Comparison of ENCODE assay signal across 8 mouse cellular contexts in the genomic region with DNA sequence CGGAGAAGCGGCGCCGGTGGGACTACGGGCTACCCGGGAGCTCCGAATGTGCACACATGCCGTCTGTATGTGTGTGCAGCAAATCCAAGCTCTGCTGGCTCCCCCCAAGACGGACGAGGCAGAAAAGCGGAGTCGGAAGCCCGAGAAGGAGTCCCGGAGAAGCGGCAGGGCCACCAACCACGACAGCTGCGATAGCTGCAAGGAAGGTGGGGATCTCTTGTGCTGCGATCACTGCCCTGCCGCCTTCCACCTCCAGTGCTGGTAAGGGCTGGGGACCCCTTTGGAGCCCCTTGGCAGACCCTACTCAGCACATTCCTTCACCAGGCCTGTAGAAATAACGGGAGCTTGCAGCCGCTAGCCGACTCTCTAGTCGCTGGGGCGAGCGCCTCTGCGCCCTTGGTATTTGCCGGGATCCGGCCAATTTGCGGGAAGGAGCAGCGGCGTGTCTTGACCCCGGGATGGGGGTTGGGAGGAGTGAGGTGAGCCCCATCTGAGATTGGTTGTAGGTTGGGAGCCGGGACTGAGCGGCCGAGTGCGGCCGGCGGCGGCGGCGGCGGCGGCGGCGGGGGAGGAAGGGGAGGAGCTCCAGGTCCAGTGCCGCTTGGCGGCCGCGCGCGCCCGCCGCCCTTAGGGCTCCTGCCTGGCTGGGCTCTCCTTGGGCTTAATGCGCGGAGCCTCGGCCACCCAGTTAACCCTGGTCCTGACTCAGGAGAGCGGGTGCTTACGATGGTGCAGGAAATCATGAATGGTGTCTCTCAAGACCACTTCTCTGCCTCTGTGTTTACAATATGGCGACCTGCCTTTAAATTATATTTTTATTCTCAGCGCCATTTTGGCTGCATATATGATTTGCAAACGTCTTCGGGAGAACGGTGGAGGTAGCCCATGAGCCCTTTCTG. TPM values are rescaled to one million over a fixed set of nuclear protein-coding genes. Genes with fewer than 3 reads are reported as not detected.
DNase-seq lines count a peak whose midpoint lies in the region; ATAC-seq and TF ChIP-seq lines count a peak whose summit lies in the region.

No protein-coding gene starts in this region.

- H3K4me1 ChIP-seq in embryonic facial prominence, embryonic 14.5 days (ENCODE audit: control insufficient read depth, insufficient read depth, low read length) = peaks cover 9% of the 10 kb centered on the region; the same call in 1 of the 2 replicates
- H3K4me1 ChIP-seq in heart, embryonic 13.5 days = peaks cover 20% of the 10 kb centered on the region
- H3K4me1 ChIP-seq in kidney, postnatal 0 days (replicated peaks; ENCODE audit: insufficient read depth, low read length) = no peaks in the 10 kb centered on the region
- H3K4me1 ChIP-seq in liver, embryonic 13.5 days (replicated peaks) = peaks cover 47% of the 10 kb centered on the region
- H3K4me1 ChIP-seq in neural tube, embryonic 13.5 days (replicated peaks) = peaks cover 33% of the 10 kb centered on the region
- peaks cover 9% of the 10 kb centered on the region for H3K4me1 ChIP-seq in testis, adult 2 months (ENCODE audit: control insufficient read depth, insufficient read depth, low read length)

- no peaks in the 10 kb centered on the region for H3K27me3 ChIP-seq in embryonic facial prominence, embryonic 14.5 days (replicated peaks; ENCODE audit: control insufficient read depth, insufficient read depth, low read length)
- peaks cover 2% of the 10 kb centered on the region; the same call in 1 of the 2 replicates for H3K27me3 ChIP-seq in heart, embryonic 13.5 days (replicated peaks)
- no peaks in the 10 kb centered on the region for H3K27me3 ChIP-seq in kidney, postnatal 0 days (ENCODE audit: insufficient read depth, low read length)
- no peaks in the 10 kb centered on the region for H3K27me3 ChIP-seq in liver, embryonic 13.5 days
- H3K27me3 ChIP-seq in neural tube, embryonic 13.5 days = no peaks in the 10 kb centered on the region
- H3K27me3 ChIP-seq in testis, adult 2 months (ENCODE audit: control insufficient read depth, insufficient read depth, low read length) = no peaks in the 10 kb centered on the region

- no peaks in the 10 kb centered on the region for H3K9me3 ChIP-seq in embryonic facial prominence, embryonic 14.5 days (ENCODE audit: control insufficient read depth, low read length)
- no peaks in the 10 kb centered on the region for H3K9me3 ChIP-seq in heart, embryonic 13.5 days
- no peaks in the 10 kb centered on the region for H3K9me3 ChIP-seq in kidney, postnatal 0 days (replicated peaks; ENCODE audit: low read length)
- no peaks in the 10 kb centered on the region for H3K9me3 ChIP-seq in liver, embryonic 13.5 days (replicated peaks)
- H3K9me3 ChIP-seq in neural tube, embryonic 13.5 days = no peaks in the 10 kb centered on the region

- ATAC-seq in embryonic facial prominence, embryonic 14.5 days (ENCODE audit: low read depth) = no peak
- ATAC-seq in heart, embryonic 13.5 days (ENCODE audit: extremely low read depth, insufficient number of reproducible peaks, low FRiP score, low TSS enrichment) = no peak
- ATAC-seq in kidney, postnatal 0 days (replicated peaks; ENCODE audit: low FRiP score, low read depth) = 0 out of 2 replicates have a peak, but pooled peaks have one; percentile 5
- ATAC-seq in liver, embryonic 13.5 days (ENCODE audit: low read depth) = 0 out of 2 replicates have a peak, but pooled peaks have one; percentile 7
- ATAC-seq in neural tube, embryonic 13.5 days (ENCODE audit: low read depth) = no peak

- H3K9ac ChIP-seq in embryonic facial prominence, embryonic 14.5 days (ENCODE audit: low read depth, low read length) = peak overlapping the region; percentile 89
- peak overlapping the region; percentile 99 for H3K9ac ChIP-seq in heart, embryonic 13.5 days
- peak overlapping the region; percentile 92 for H3K9ac ChIP-seq in kidney, postnatal 0 days (ENCODE audit: low read depth, low read length)
- H3K9ac ChIP-seq in liver, embryonic 13.5 days = peak overlapping the region; percentile 100
- peak overlapping the region; percentile 97 for H3K9ac ChIP-seq in neural tube, embryonic 13.5 days

- peak overlapping the region; percentile 67 for H3K4me2 ChIP-seq in embryonic facial prominence, embryonic 14.5 days (ENCODE audit: low read depth, low read length)
- H3K4me2 ChIP-seq in heart, embryonic 13.5 days = peak overlapping the region; percentile 87
- H3K4me2 ChIP-seq in kidney, postnatal 0 days (ENCODE audit: low read length) = peak overlapping the region; percentile 85
- H3K4me2 ChIP-seq in liver, embryonic 13.5 days = peak overlapping the region; percentile 90
- H3K4me2 ChIP-seq in neural tube, embryonic 13.5 days = peak overlapping the region; percentile 95

- under 1% methylated on average over 48 of the region's 63 CpGs for WGBS in embryonic facial prominence, embryonic 14.5 days
- 1% methylated on average over 53 of the region's 63 CpGs for WGBS in heart, embryonic 13.5 days
- WGBS in kidney, postnatal 0 days = under 1% methylated on average over 52 of the region's 63 CpGs
- under 1% methylated on average over 59 of the region's 63 CpGs for WGBS in liver, embryonic 13.5 days (ENCODE audit: insufficient replicate concordance)
- WGBS in neural tube, embryonic 13.5 days = under 1% methylated on average over 60 of the region's 63 CpGs

- TF ChIP-seq POLR2A in testis, adult 2 months (IDR thresholded peaks at IDR 0.05; ENCODE audit: control insufficient read depth, low read depth, low read length) = peak; percentile 39; the same call in 1 of the 2 replicates

- peak; percentile 67 for DNase-seq in 416B (ENCODE audit: low read depth)
- DNase-seq in adrenal gland, postnatal 25 days = peak; percentile 77
- peak; percentile 69 for DNase-seq in embryonic facial prominence, embryonic 14.5 days (ENCODE audit: low spot score)
- peak; percentile 82 for DNase-seq in kidney, postnatal 0 days (ENCODE audit: low spot score)
- peak; percentile 61 for DNase-seq in liver, embryonic 13.5 days

- TF ChIP-seq CTCF in kidney, postnatal 0 days (IDR thresholded peaks at IDR 0.05; ENCODE audit: low read depth) = no peak
- no peak for TF ChIP-seq CTCF in testis, adult 2 months (IDR thresholded peaks at IDR 0.05; ENCODE audit: control insufficient read depth, insufficient read depth, insufficient replicate concordance, low read depth, low read length)

- peak overlapping the region; percentile 89 for H3K27ac ChIP-seq in embryonic facial prominence, embryonic 14.5 days (replicated peaks; ENCODE audit: low read depth, low read length)
- peak overlapping the region; percentile 95 for H3K27ac ChIP-seq in heart, embryonic 13.5 days (replicated peaks)
- H3K27ac ChIP-seq in kidney, postnatal 0 days = peak overlapping the region; percentile 97
- H3K27ac ChIP-seq in liver, embryonic 13.5 days = peak overlapping the region; percentile 93
- peak overlapping the region; percentile 96 for H3K27ac ChIP-seq in neural tube, embryonic 13.5 days (replicated peaks)
- H3K27ac ChIP-seq in testis, adult 2 months (ENCODE audit: control insufficient read depth, insufficient read depth, low read depth, low read length) = peak overlapping the region; percentile 54

- peaks cover 34% of the 10 kb centered on the region for H3K36me3 ChIP-seq in embryonic facial prominence, embryonic 14.5 days (ENCODE audit: control insufficient read depth, insufficient read depth, low read length)
- peaks cover 35% of the 10 kb centered on the region for H3K36me3 ChIP-seq in heart, embryonic 13.5 days
- peaks cover 12% of the 10 kb centered on the region; the same call in 1 of the 2 replicates for H3K36me3 ChIP-seq in kidney, postnatal 0 days (ENCODE audit: insufficient read depth, low read length)
- peaks cover 31% of the 10 kb centered on the region for H3K36me3 ChIP-seq in liver, embryonic 13.5 days
- peaks cover 23% of the 10 kb centered on the region for H3K36me3 ChIP-seq in neural tube, embryonic 13.5 days
- no peaks in the 10 kb centered on the region for H3K36me3 ChIP-seq in testis, adult 2 months (ENCODE audit: control insufficient read depth, insufficient read depth, low read length)

- H3K4me3 ChIP-seq in embryonic facial prominence, embryonic 14.5 days (ENCODE audit: low read depth, low read length) = peak overlapping the region; percentile 85
- peak overlapping the region; percentile 86 for H3K4me3 ChIP-seq in heart, embryonic 13.5 days
- peak overlapping the region; percentile 89 for H3K4me3 ChIP-seq in kidney, postnatal 0 days (replicated peaks; ENCODE audit: low read depth, low read length)
- peak overlapping the region; percentile 100 for H3K4me3 ChIP-seq in liver, embryonic 13.5 days (replicated peaks)
- peak overlapping the region; percentile 99 for H3K4me3 ChIP-seq in neural tube, embryonic 13.5 days
- H3K4me3 ChIP-seq in testis, adult 2 months (ENCODE audit: control insufficient read depth, low read depth, low read length) = peak overlapping the region; percentile 89

RNA-seq across cellular contexts. Expression of gene Phf12, which starts 1.6 kb away (rescaled TPM):
- 76.6 and 79.8 TPM in 2 replicates for total RNA-seq in adrenal gland, postnatal 25 days (2021)
- 15.0 and 17.0 TPM in 2 replicates for polyA plus RNA-seq in embryonic facial prominence, embryonic 14.5 days (2014; fragmentation: Nextera tagmentation; extraction: Ambion mirVana)
- polyA plus RNA-seq in heart, embryonic 13.5 days (2015; fragmentation: Nextera tagmentation; extraction: Ambion mirVana) = 8.6 and 9.9 TPM in 2 replicates
- polyA plus RNA-seq in kidney, postnatal 0 days (2015; fragmentation: Nextera tagmentation; extraction: Ambion mirVana) = 9.3 and 11.1 TPM in 2 replicates
- polyA plus RNA-seq in liver, embryonic 13.5 days (2015; fragmentation: Nextera tagmentation; extraction: Ambion mirVana) = 6.5 and 7.6 TPM in 2 replicates
- 15.6 and 19.8 TPM in 2 replicates for polyA plus RNA-seq in neural tube, embryonic 13.5 days (2015; fragmentation: Nextera tagmentation; extraction: Ambion mirVana)
- polyA plus RNA-seq in testis, adult 2 months (2012; rRNA removed) = 24.6 and 26.7 TPM in 2 replicates

RNA-seq across cellular contexts. Expression of gene Dhrs13, which starts 47.9 kb away (rescaled TPM):
- total RNA-seq in adrenal gland, postnatal 25 days (2021) = 18.6 and 19.1 TPM in 2 replicates
- 19.1 and 21.7 TPM in 2 replicates for polyA plus RNA-seq in embryonic facial prominence, embryonic 14.5 days (2014; fragmentation: Nextera tagmentation; extraction: Ambion mirVana)
- 13.2 and 14.1 TPM in 2 replicates for polyA plus RNA-seq in heart, embryonic 13.5 days (2015; fragmentation: Nextera tagmentation; extraction: Ambion mirVana)
- 13.6 and 15.2 TPM in 2 replicates for polyA plus RNA-seq in kidney, postnatal 0 days (2015; fragmentation: Nextera tagmentation; extraction: Ambion mirVana)
- polyA plus RNA-seq in liver, embryonic 13.5 days (2015; fragmentation: Nextera tagmentation; extraction: Ambion mirVana) = 18.2 and 19.3 TPM in 2 replicates
- polyA plus RNA-seq in neural tube, embryonic 13.5 days (2015; fragmentation: Nextera tagmentation; extraction: Ambion mirVana) = 32.7 and 40.0 TPM in 2 replicates
- polyA plus RNA-seq in testis, adult 2 months (2012; rRNA removed) = 4.9 and 5.1 TPM in 2 replicates

RNA-seq across cellular contexts. Expression of gene Flot2, which starts 53.5 kb away (rescaled TPM):
- 87.9 and 106 TPM in 2 replicates for total RNA-seq in adrenal gland, postnatal 25 days (2021)
- polyA plus RNA-seq in embryonic facial prominence, embryonic 14.5 days (2014; fragmentation: Nextera tagmentation; extraction: Ambion mirVana) = 59.9 and 61.0 TPM in 2 replicates
- polyA plus RNA-seq in heart, embryonic 13.5 days (2015; fragmentation: Nextera tagmentation; extraction: Ambion mirVana) = 71.8 and 83.9 TPM in 2 replicates
- 38.5 and 42.4 TPM in 2 replicates for polyA plus RNA-seq in kidney, postnatal 0 days (2015; fragmentation: Nextera tagmentation; extraction: Ambion mirVana)
- 24.6 and 27.1 TPM in 2 replicates for polyA plus RNA-seq in liver, embryonic 13.5 days (2015; fragmentation: Nextera tagmentation; extraction: Ambion mirVana)
- polyA plus RNA-seq in neural tube, embryonic 13.5 days (2015; fragmentation: Nextera tagmentation; extraction: Ambion mirVana) = 98.0 and 104 TPM in 2 replicates
- 35.3 and 36.6 TPM in 2 replicates for polyA plus RNA-seq in testis, adult 2 months (2012; rRNA removed)

RNA-seq across cellular contexts. Expression of gene Sez6, which starts 53.6 kb away (rescaled TPM):
- 2.0 and 2.7 TPM in 2 replicates for total RNA-seq in adrenal gland, postnatal 25 days (2021)
- 1.4 and 1.8 TPM in 2 replicates for polyA plus RNA-seq in embryonic facial prominence, embryonic 14.5 days (2014; fragmentation: Nextera tagmentation; extraction: Ambion mirVana)
- 0.09 and 0.20 TPM in 2 replicates for polyA plus RNA-seq in heart, embryonic 13.5 days (2015; fragmentation: Nextera tagmentation; extraction: Ambion mirVana)
- 0.17 TPM in 1 of 2 replicates, not detected in the other for polyA plus RNA-seq in kidney, postnatal 0 days (2015; fragmentation: Nextera tagmentation; extraction: Ambion mirVana)
- polyA plus RNA-seq in liver, embryonic 13.5 days (2015; fragmentation: Nextera tagmentation; extraction: Ambion mirVana) = 0.03 and 0.20 TPM in 2 replicates
- polyA plus RNA-seq in neural tube, embryonic 13.5 days (2015; fragmentation: Nextera tagmentation; extraction: Ambion mirVana) = 95.2 and 104 TPM in 2 replicates
- polyA plus RNA-seq in testis, adult 2 months (2012; rRNA removed) = 7.0 and 8.3 TPM in 2 replicates

Comparison
In these comparisons a context has a peak if more than half of its experiments do, and no peak if none do; other contexts are left out.
1. ATAC-seq: peak in kidney, postnatal 0 days (single experiment) and liver, embryonic 13.5 days (single experiment); none in embryonic facial prominence, embryonic 14.5 days (single experiment), heart, embryonic 13.5 days (single experiment) and neural tube, embryonic 13.5 days (single experiment).
2. Peak in every context shown above with its lines, with median percentiles within 50 percentile points of each other: DNase-seq, H3K27ac ChIP-seq, H3K4me2 ChIP-seq, H3K4me3 ChIP-seq and H3K9ac ChIP-seq.